In genomic region chr5:5333916-5334315, GRCm38 (mm10) we compare ENCODE assay signal across 27 mouse cellular contexts.
DNase-seq lines count a peak whose midpoint lies in the region; ATAC-seq and TF ChIP-seq lines count a peak whose summit lies in the region.
"Had no signal": no experiment of that assay in that cellular context is flagged by ENCODE, and none has a peak within 500 bp of the region (broad histone marks: within the 10 kb centered on the region; RNA-seq: fewer than 3 reads in every experiment).

No protein-coding gene starts in this region.

- H3K4me1 ChIP-seq in bone marrow macrophage, adult 2 months (ENCODE audit: control insufficient read depth, insufficient read depth, low read length), result peaks cover 12% of the 10 kb centered on the region
- no peaks in the 10 kb centered on the region for H3K4me1 ChIP-seq in midbrain, embryonic 15.5 days
- H3K4me1 ChIP-seq: embryonic facial prominence, embryonic 10.5 days; embryonic facial prominence, embryonic 13.5 days; forebrain, embryonic 12.5 days; forebrain, embryonic 15.5 days; heart, embryonic 13.5 days had no signal

- 91% methylated on average over 8 of the region's 8 CpGs for WGBS in midbrain, embryonic 15.5 days

- no peaks in the 10 kb centered on the region for H3K9me3 ChIP-seq in midbrain, embryonic 15.5 days
- H3K9me3 ChIP-seq: embryonic facial prominence, embryonic 13.5 days; forebrain, embryonic 12.5 days; forebrain, embryonic 15.5 days had no signal

- H3K4me3 ChIP-seq in bone marrow macrophage, adult 2 months (ENCODE audit: insufficient read depth, low read length), result no peak overlapping the region
- no peak overlapping the region for H3K4me3 ChIP-seq in midbrain, embryonic 15.5 days
- H3K4me3 ChIP-seq: embryonic facial prominence, embryonic 10.5 days; embryonic facial prominence, embryonic 13.5 days; erythroblast, embryonic 14.5 days; forebrain, embryonic 12.5 days; forebrain, embryonic 15.5 days; heart, embryonic 13.5 days had no signal

- no peaks in the 10 kb centered on the region for H3K27me3 ChIP-seq in midbrain, embryonic 15.5 days (replicated peaks)
- H3K27me3 ChIP-seq: embryonic facial prominence, embryonic 13.5 days; forebrain, embryonic 12.5 days; forebrain, embryonic 15.5 days; heart, embryonic 13.5 days had no signal

- TF ChIP-seq POLR2A in bone marrow macrophage, adult 2 months (IDR thresholded peaks at IDR 0.05; ENCODE audit: borderline replicate concordance, low read depth, low read length), result no peak

- no peak for DNase-seq in kidney, adult 8-10 months
- DNase-seq in urinary bladder, postnatal 36 days (ENCODE audit: low spot score in 2 of 2), result no peak
- DNase-seq: adrenal gland, postnatal 10 days; adrenal gland, postnatal 36 days; cerebellum, adult 11 months; cerebellum, adult 2 months; cerebellum, adult 9-11 months; cerebellum, postnatal 25 days; embryo, embryonic 11 days; gastrocnemius, postnatal 25 days; heart, adult 18-20 months; heart, postnatal 14 days; heart, postnatal 4 days had no signal

- no peak for TF ChIP-seq CTCF in bone marrow macrophage, adult 2 months (IDR thresholded peaks at IDR 0.05; ENCODE audit: low read depth, low read length)

- no peak overlapping the region for H3K9ac ChIP-seq in midbrain, embryonic 15.5 days
- H3K9ac ChIP-seq: embryonic facial prominence, embryonic 13.5 days; forebrain, embryonic 12.5 days; forebrain, embryonic 15.5 days; heart, embryonic 13.5 days; hindbrain, embryonic 14.5 days had no signal

- peak overlapping the region; percentile 84 for H3K27ac ChIP-seq in bone marrow macrophage, adult 2 months (ENCODE audit: insufficient read depth, low read depth, low read length)
- no peak overlapping the region for H3K27ac ChIP-seq in midbrain, embryonic 15.5 days
- H3K27ac ChIP-seq: embryonic facial prominence, embryonic 10.5 days; embryonic facial prominence, embryonic 13.5 days; forebrain, embryonic 12.5 days; forebrain, embryonic 15.5 days; heart, embryonic 13.5 days; hindbrain, embryonic 14.5 days; hindbrain, postnatal 0 days had no signal

- H3K36me3 ChIP-seq in midbrain, embryonic 15.5 days (replicated peaks), result no peaks in the 10 kb centered on the region
- H3K36me3 ChIP-seq: embryonic facial prominence, embryonic 13.5 days; forebrain, embryonic 12.5 days; forebrain, embryonic 15.5 days; heart, embryonic 13.5 days had no signal

- ATAC-seq in granulocyte monocyte progenitor cell, adult 5-6 weeks (replicated peaks; ENCODE audit: poor library complexity, severe bottlenecking), result peak; percentile 87
- ATAC-seq in megakaryocyte progenitor cell, adult 5-6 weeks (replicated peaks; ENCODE audit: poor library complexity), result peak; percentile 76
- no peak for ATAC-seq in midbrain, embryonic 15.5 days (replicated peaks)
- ATAC-seq: activated CD4-positive, CD25-positive, alpha-beta regulatory T cell, adult 4 months; forebrain, embryonic 15.5 days; hindbrain, postnatal 0 days; inflammation-experienced regulatory T-cells, adult 6 months had no signal

- H3K4me2 ChIP-seq in midbrain, embryonic 15.5 days, result no peak overlapping the region
- H3K4me2 ChIP-seq: embryonic facial prominence, embryonic 13.5 days; forebrain, embryonic 12.5 days; forebrain, embryonic 15.5 days; heart, embryonic 13.5 days; hindbrain, embryonic 14.5 days had no signal
